Mouse (Mus musculus): Measurements from ENCODE around the gene Slc37a1.

The Slc37a1 gene

GRCm38 (mm10) chr17:31257149-31257548 is 29.4 kb upstream of the Slc37a1 start:
- H3K4me1 ChIP-seq (replicated peaks; ENCODE audit: low read depth, low read length) = peaks cover 65% of the 10 kb centered on the region
- no peak overlapping the region for H3K4me3 ChIP-seq (replicated peaks; ENCODE audit: low read length)
- no peak for TF ChIP-seq POU5F1 (IDR thresholded peaks at IDR 0.05; ENCODE audit: borderline replicate concordance, low read length)
- TF ChIP-seq NANOG (IDR thresholded peaks at IDR 0.05; ENCODE audit: borderline replicate concordance, low read length) = no peak
- no peak for TF ChIP-seq CTCF (conservative IDR thresholded peaks at IDR 0.05; ENCODE audit: low read length)
- peaks cover 10% of the 10 kb centered on the region; the same call in 1 of the 2 replicates for H3K36me3 ChIP-seq (ENCODE audit: insufficient read depth, low read length)
- H3K27me3 ChIP-seq (ENCODE audit: insufficient read depth, low read length) = no peaks in the 10 kb centered on the region
- peaks cover 10% of the 10 kb centered on the region for H3K9me3 ChIP-seq (ENCODE audit: low read length)

- Histone ChIP-seq H3K36me3 (ENCODE audit: insufficient read depth, low read length) (peaks cover 10% of the 10 kb centered on the region; the same call in 1 of the 2 replicates), H3K27me3 (ENCODE audit: insufficient read depth, low read length) (no peaks in the 10 kb centered on the region), H3K4me3 (replicated peaks; ENCODE audit: low read length) (no peak overlapping the region), H3K4me1 (replicated peaks; ENCODE audit: low read depth, low read length) (peaks cover 63% of the 10 kb centered on the region), H3K9me3 (ENCODE audit: low read length) (peaks cover 10% of the 10 kb centered on the region)
- TF ChIP-seq CTCF (conservative IDR thresholded peaks at IDR 0.05; ENCODE audit: low read length) (no peak), POU5F1 (IDR thresholded peaks at IDR 0.05; ENCODE audit: borderline replicate concordance, low read length) (no peak), NANOG (IDR thresholded peaks at IDR 0.05; ENCODE audit: borderline replicate concordance, low read length) (no peak)
These were observed 28.7 kb upstream of the Slc37a1 start for GRCm38 (mm10) chr17:31257898-31258297.

GRCm38 (mm10) chr17:31258310-31258865 is 28.2 kb upstream of the Slc37a1 start:
- no peak for TF ChIP-seq NANOG (IDR thresholded peaks at IDR 0.05; ENCODE audit: borderline replicate concordance, low read length)
- no peak for TF ChIP-seq POU5F1 (IDR thresholded peaks at IDR 0.05; ENCODE audit: borderline replicate concordance, low read length)
- no peak for TF ChIP-seq CTCF (conservative IDR thresholded peaks at IDR 0.05; ENCODE audit: low read length)
- H3K4me3 ChIP-seq (replicated peaks; ENCODE audit: low read length) = no peak overlapping the region
- H3K9me3 ChIP-seq (ENCODE audit: low read length) = peaks cover 10% of the 10 kb centered on the region
- peaks cover 10% of the 10 kb centered on the region; the same call in 1 of the 2 replicates for H3K36me3 ChIP-seq (ENCODE audit: insufficient read depth, low read length)
- peaks cover 66% of the 10 kb centered on the region for H3K4me1 ChIP-seq (replicated peaks; ENCODE audit: low read depth, low read length)
- no peaks in the 10 kb centered on the region for H3K27me3 ChIP-seq (ENCODE audit: insufficient read depth, low read length)

GRCm38 (mm10) chr17:31259145-31259544 is 27.4 kb upstream of the Slc37a1 start:
- no peak overlapping the region for H3K4me3 ChIP-seq (replicated peaks; ENCODE audit: low read length)
- H3K4me1 ChIP-seq (replicated peaks; ENCODE audit: low read depth, low read length) = peaks cover 66% of the 10 kb centered on the region
- no peaks in the 10 kb centered on the region for H3K27me3 ChIP-seq (ENCODE audit: insufficient read depth, low read length)
- peaks cover 10% of the 10 kb centered on the region for H3K9me3 ChIP-seq (ENCODE audit: low read length)
- TF ChIP-seq NANOG (IDR thresholded peaks at IDR 0.05; ENCODE audit: borderline replicate concordance, low read length) (no peak), POU5F1 (IDR thresholded peaks at IDR 0.05; ENCODE audit: borderline replicate concordance, low read length) (no peak), CTCF (conservative IDR thresholded peaks at IDR 0.05; ENCODE audit: low read length) (no peak)
- H3K36me3 ChIP-seq (ENCODE audit: insufficient read depth, low read length) = peaks cover 10% of the 10 kb centered on the region; the same call in 1 of the 2 replicates

GRCm38 (mm10) chr17:31259825-31260224 is 26.8 kb upstream of the Slc37a1 start:
- no peak overlapping the region for H3K4me3 ChIP-seq (replicated peaks; ENCODE audit: low read length)
- peak; percentile 41 for TF ChIP-seq CTCF (conservative IDR thresholded peaks at IDR 0.05; ENCODE audit: low read length)
- no peak for TF ChIP-seq NANOG (IDR thresholded peaks at IDR 0.05; ENCODE audit: borderline replicate concordance, low read length)
- no peak for TF ChIP-seq POU5F1 (IDR thresholded peaks at IDR 0.05; ENCODE audit: borderline replicate concordance, low read length)
- no peaks in the 10 kb centered on the region for H3K27me3 ChIP-seq (ENCODE audit: insufficient read depth, low read length)
- H3K9me3 ChIP-seq (ENCODE audit: low read length) = peaks cover 10% of the 10 kb centered on the region
- peaks cover 10% of the 10 kb centered on the region; the same call in 1 of the 2 replicates for H3K36me3 ChIP-seq (ENCODE audit: insufficient read depth, low read length)
- H3K4me1 ChIP-seq (replicated peaks; ENCODE audit: low read depth, low read length) = peaks cover 67% of the 10 kb centered on the region

GRCm38 (mm10) chr17:31260430-31260829 is 26.2 kb upstream of the Slc37a1 start:
- Histone ChIP-seq H3K9me3 (ENCODE audit: low read length) (peaks cover 10% of the 10 kb centered on the region), H3K36me3 (ENCODE audit: insufficient read depth, low read length) (peaks cover 10% of the 10 kb centered on the region; the same call in 1 of the 2 replicates), H3K27me3 (ENCODE audit: insufficient read depth, low read length) (no peaks in the 10 kb centered on the region), H3K4me3 (replicated peaks; ENCODE audit: low read length) (no peak overlapping the region), H3K4me1 (replicated peaks; ENCODE audit: low read depth, low read length) (peaks cover 70% of the 10 kb centered on the region)
- no peak for TF ChIP-seq CTCF (conservative IDR thresholded peaks at IDR 0.05; ENCODE audit: low read length)
- no peak for TF ChIP-seq NANOG (IDR thresholded peaks at IDR 0.05; ENCODE audit: borderline replicate concordance, low read length)
- TF ChIP-seq POU5F1 (IDR thresholded peaks at IDR 0.05; ENCODE audit: borderline replicate concordance, low read length) = no peak

- no peak overlapping the region for H3K4me3 ChIP-seq (replicated peaks; ENCODE audit: low read length)
- TF ChIP-seq NANOG (IDR thresholded peaks at IDR 0.05; ENCODE audit: borderline replicate concordance, low read length) (no peak), POU5F1 (IDR thresholded peaks at IDR 0.05; ENCODE audit: borderline replicate concordance, low read length) (no peak), CTCF (conservative IDR thresholded peaks at IDR 0.05; ENCODE audit: low read length) (no peak)
These were observed 25.2 kb upstream of the Slc37a1 start for GRCm38 (mm10) chr17:31261352-31261751.

GRCm38 (mm10) chr17:31262715-31263114 is 23.9 kb upstream of the Slc37a1 start:
- no peaks in the 10 kb centered on the region for H3K9me3 ChIP-seq (ENCODE audit: low read length)
- TF ChIP-seq CTCF (conservative IDR thresholded peaks at IDR 0.05; ENCODE audit: low read length) = no peak
- TF ChIP-seq POU5F1 (IDR thresholded peaks at IDR 0.05; ENCODE audit: borderline replicate concordance, low read length) = no peak
- TF ChIP-seq NANOG (IDR thresholded peaks at IDR 0.05; ENCODE audit: borderline replicate concordance, low read length) = no peak

More at GRCm38 (mm10) chr17:31261352-31261751, 25.2 kb upstream of the Slc37a1 start:
- Histone ChIP-seq H3K36me3 (ENCODE audit: insufficient read depth, low read length) (peaks cover 8% of the 10 kb centered on the region; the same call in 1 of the 2 replicates), H3K9me3 (ENCODE audit: low read length) (peaks cover 4% of the 10 kb centered on the region), H3K4me1 (replicated peaks; ENCODE audit: low read depth, low read length) (peaks cover 80% of the 10 kb centered on the region), H3K27me3 (ENCODE audit: insufficient read depth, low read length) (no peaks in the 10 kb centered on the region)

More at GRCm38 (mm10) chr17:31262715-31263114, 23.9 kb upstream of the Slc37a1 start:
- Histone ChIP-seq H3K36me3 (ENCODE audit: insufficient read depth, low read length) (peaks cover under 1% of the 10 kb centered on the region; the same call in 1 of the 2 replicates), H3K27me3 (ENCODE audit: insufficient read depth, low read length) (no peaks in the 10 kb centered on the region), H3K4me1 (replicated peaks; ENCODE audit: low read depth, low read length) (peaks cover 89% of the 10 kb centered on the region), H3K4me3 (replicated peaks; ENCODE audit: low read length) (no peak overlapping the region)
